Mouse (Mus musculus) liver, postnatal 0 days (tissue): ENCODE results near the gene Caprin2. TPM values are rescaled to one million over a fixed set of nuclear protein-coding genes. Genes with fewer than 3 reads are reported as not detected.

Experiments
- ATAC-seq: fragments of 200-750 bp; cut with Nextera tagmentation; 2 replicates; pipeline ENCODE4 v1.8.0; 2017; ENCODE audit warnings: mild to moderate bottlenecking, moderate library complexity
- DNase-seq: peaks from one replicate; pipeline ENCODE4 v3.0.0-alpha.2; 2016
- H3K27ac ChIP-seq: fragments of 300-500 bp; sonication (generic); 2 replicates; pipeline ENCODE4 v1.5.1; 2014; ENCODE audit warnings: antibody characterized with exemption, moderate library complexity, mild to moderate bottlenecking, low read depth
- H3K27me3 ChIP-seq: fragments of 300-500 bp; sonication (generic); 2 replicates; pipeline ENCODE4 v1.6.1; 2014; ENCODE audit warnings: low read length, control low read depth, mixed read lengths; ENCODE audit not compliant: insufficient read depth
- H3K36me3 ChIP-seq: fragments of 300-500 bp; sonication (generic); replicated peaks from 2 replicates; pipeline ENCODE4 v1.6.1; 2014; ENCODE audit warnings: mild to moderate bottlenecking, control low read depth, low read length, moderate library complexity, mixed read lengths; ENCODE audit not compliant: insufficient read depth
- H3K4me1 ChIP-seq: fragments of 300-500 bp; sonication (generic); 2 replicates; pipeline ENCODE4 v1.6.1; 2014; ENCODE audit warnings: antibody characterized with exemption, mild to moderate bottlenecking, control low read depth; ENCODE audit not compliant: insufficient read depth
- H3K4me2 ChIP-seq: fragments of 300-500 bp; sonication (generic); 2 replicates; pipeline ENCODE4 v1.6.1; 2014; ENCODE audit warnings: low read depth, mild to moderate bottlenecking, low read length, moderate library complexity, mixed read lengths
- H3K4me3 ChIP-seq: fragments of 300-500 bp; sonication (generic); 2 replicates; pipeline ENCODE4 v1.5.1; 2014; ENCODE audit warnings: low read depth, low read length
- H3K9ac ChIP-seq: fragments of 300-500 bp; sonication (generic); replicated peaks from 2 replicates; pipeline ENCODE4 v1.6.1; 2014; ENCODE audit warnings: mild to moderate bottlenecking, moderate library complexity
- H3K9me3 ChIP-seq: fragments of 300-500 bp; sonication (generic); 2 replicates; pipeline ENCODE4 v1.6.1; 2016; ENCODE audit warnings: mild to moderate bottlenecking, control low read depth, low read length, mixed read lengths
- CTCF ChIP-seq: sonication (generic); IDR thresholded peaks from 2 replicates; pipeline ENCODE4 v1.5.1; 2016; ENCODE audit warnings: antibody characterized with exemption, low read depth
- EP300 ChIP-seq: IDR thresholded peaks from 2 replicates; pipeline ENCODE4 v1.6.1; 2016; ENCODE audit warnings: antibody characterized with exemption, low read depth, mild to moderate bottlenecking
- WGBS: fragments of 180-500 bp; shearing (Covaris S2); extraction: QIAGEN DNeasy Blood & Tissue Kit; methylation state at CpG from one replicate; pipeline ENCODE4 v1.1.7; 2014; ENCODE audit not compliant: insufficient replicate concordance; 5-methylcytosine and 5-hydroxymethylcytosine counted together
- polyA plus RNA-seq: library from polyadenylated mRNA; unstranded; fragments of >200 nt; fragmentation: Nextera tagmentation; extraction: Ambion mirVana; gene quantifications from 2 replicates; pipeline ENCODE4 v1.2.1, GENCODE M21; 2015

Gene Caprin2
- polyA plus RNA-seq, 1 experiment from 2014 or later = 2.7 TPM

DNA sequence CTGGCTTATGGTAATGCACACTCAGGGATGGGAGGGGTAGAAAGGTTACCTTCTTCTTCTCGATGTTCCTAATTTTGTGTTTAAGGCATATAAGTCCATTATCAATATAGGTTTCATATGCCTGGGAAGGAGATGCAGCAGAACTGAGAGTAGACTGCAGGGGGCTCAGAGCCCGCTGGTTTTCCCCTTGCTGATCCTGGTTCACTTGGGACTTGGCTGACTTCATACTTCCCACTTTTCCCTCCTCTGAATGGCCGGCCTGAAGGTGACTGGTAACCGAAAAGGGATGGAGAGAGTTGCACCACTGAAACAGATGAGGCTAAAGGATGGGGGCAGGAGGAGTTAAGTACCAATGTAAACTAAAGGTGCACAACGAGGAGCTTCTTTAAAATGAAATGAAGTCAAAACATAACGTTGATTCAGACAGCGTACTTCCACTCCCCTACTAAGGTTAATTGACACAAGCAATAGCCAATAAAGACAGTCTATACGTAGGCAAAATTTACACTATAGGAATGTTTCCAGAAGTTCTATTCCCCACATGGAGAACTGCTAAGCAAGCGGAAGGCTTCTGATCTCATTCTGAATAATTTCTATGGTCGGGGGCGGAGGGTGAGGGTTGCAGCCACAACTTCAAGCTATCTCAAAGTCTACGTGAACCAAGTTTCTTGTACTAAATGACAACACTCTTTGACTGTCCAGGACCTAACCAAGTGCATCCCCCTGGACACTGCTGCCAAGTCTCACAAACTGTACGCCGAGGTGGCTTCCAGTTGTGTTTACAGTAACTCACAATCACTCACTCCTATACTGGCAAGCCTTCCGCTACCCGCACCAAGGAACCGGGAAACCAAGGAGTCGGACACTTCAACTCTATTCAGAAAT lies 907 bp downstream of the Caprin2 start:
- Histone ChIP-seq H3K4me3 (peak overlapping the region; percentile 92), H3K27ac (peak overlapping the region; percentile 58; the same call in 1 of the 2 replicates), H3K4me1 (no peaks in the 10 kb centered on the region), H3K9ac (peak overlapping the region; percentile 86), H3K4me2 (peak overlapping the region; percentile 99), H3K36me3 (no peaks in the 10 kb centered on the region), H3K27me3 (no peaks in the 10 kb centered on the region), H3K9me3 (no peaks in the 10 kb centered on the region)
- no peak for TF ChIP-seq EP300
- no peak for TF ChIP-seq CTCF
- 11% methylated on average over 18 of the region's 18 CpGs for WGBS
- ATAC-seq (no peak; the same call in 1 of the 2 replicates), DNase-seq (no peak)

DNA sequence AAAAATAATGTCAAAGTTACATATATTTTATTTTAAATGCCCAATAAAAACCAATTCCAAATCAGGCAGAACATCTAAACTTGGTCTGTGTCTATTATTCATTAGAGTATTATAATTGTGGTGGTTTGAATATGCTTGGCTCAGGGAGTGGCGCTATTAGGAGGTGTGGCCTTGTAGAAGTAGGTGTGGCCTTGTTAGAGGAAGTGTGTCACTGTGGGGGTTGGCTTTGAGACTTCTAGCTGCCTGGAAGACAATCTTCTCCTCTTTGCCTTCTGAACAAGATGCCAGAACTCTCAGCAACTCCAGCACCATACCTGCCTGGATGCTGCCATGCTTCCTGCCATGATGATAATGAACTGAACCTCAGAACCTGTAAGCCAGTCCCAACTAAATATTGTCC lies 22.1 kb downstream of the Caprin2 start:
- TF ChIP-seq CTCF (no peak), EP300 (no peak)
- no peaks in the 10 kb centered on the region for H3K27me3 ChIP-seq

DNA sequence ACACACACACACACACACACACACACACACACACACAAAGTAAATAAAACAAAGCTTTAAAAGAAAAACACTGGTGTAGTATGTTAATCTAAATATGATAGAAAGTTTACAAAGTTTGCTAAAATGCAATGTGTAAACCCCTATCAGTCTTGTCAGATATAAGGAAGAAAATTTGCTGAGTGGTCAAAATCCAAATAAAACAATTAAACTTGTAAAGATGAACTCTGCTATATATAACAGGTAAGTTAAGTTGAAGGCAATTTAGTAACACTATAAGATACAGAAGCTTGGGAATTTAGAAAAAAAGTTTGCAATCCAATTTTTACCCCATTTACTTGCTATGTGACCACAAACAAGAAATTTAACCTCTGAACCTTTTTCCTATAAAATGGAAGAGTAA lies 50.4 kb downstream of the Caprin2 start:
- TF ChIP-seq EP300 (no peak), CTCF (no peak)
- Histone ChIP-seq H3K27ac (no peak overlapping the region), H3K9me3 (no peaks in the 10 kb centered on the region)

More for the DNA sequence above, 22.1 kb downstream of the Caprin2 start:
- no peak overlapping the region for H3K27ac ChIP-seq
- no peaks in the 10 kb centered on the region for H3K9me3 ChIP-seq
- H3K9ac ChIP-seq = no peak overlapping the region
- H3K4me1 ChIP-seq = no peaks in the 10 kb centered on the region
- ATAC-seq (no peak), DNase-seq (no peak)
- no peak overlapping the region for H3K4me2 ChIP-seq
- H3K36me3 ChIP-seq = no peaks in the 10 kb centered on the region
- no peak overlapping the region for H3K4me3 ChIP-seq
- 84% methylated on average over 1 of the region's 1 CpGs for WGBS

DNA sequence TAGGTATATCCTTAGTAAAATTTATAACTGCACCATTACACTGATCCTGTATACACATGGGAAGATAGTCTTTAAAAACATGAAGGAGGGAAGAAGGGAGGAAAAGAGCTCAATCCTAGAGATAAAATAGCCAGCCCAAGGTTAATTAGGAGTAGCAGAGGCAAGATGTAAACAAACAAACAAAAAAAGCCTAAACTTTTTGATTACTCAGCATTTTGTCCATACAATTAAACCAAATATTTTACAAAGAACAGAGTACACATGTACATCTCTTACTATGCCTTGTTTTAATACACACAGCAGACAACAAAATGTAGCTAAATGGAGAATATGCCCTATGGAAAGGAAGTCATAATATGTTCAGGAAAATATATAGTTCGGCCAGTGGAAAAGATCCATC lies 54.3 kb downstream of the Caprin2 start:
- DNase-seq (no peak), ATAC-seq (no peak)
- Histone ChIP-seq H3K4me1 (no peaks in the 10 kb centered on the region), H3K9ac (no peak overlapping the region), H3K4me3 (no peak overlapping the region), H3K4me2 (no peak overlapping the region), H3K27me3 (no peaks in the 10 kb centered on the region), H3K9me3 (no peaks in the 10 kb centered on the region), H3K36me3 (no peaks in the 10 kb centered on the region), H3K27ac (no peak overlapping the region)
- TF ChIP-seq CTCF (no peak), EP300 (no peak)
- WGBS = 92% methylated on average over 1 of the region's 1 CpGs

More for the DNA sequence above, 50.4 kb downstream of the Caprin2 start:
- no peak overlapping the region for H3K4me2 ChIP-seq
- no peak overlapping the region for H3K4me3 ChIP-seq
- no peaks in the 10 kb centered on the region for H3K36me3 ChIP-seq
- no peak overlapping the region for H3K9ac ChIP-seq
- ATAC-seq = no peak
- DNase-seq = no peak
- H3K27me3 ChIP-seq = no peaks in the 10 kb centered on the region
- H3K4me1 ChIP-seq = no peaks in the 10 kb centered on the region

DNA sequence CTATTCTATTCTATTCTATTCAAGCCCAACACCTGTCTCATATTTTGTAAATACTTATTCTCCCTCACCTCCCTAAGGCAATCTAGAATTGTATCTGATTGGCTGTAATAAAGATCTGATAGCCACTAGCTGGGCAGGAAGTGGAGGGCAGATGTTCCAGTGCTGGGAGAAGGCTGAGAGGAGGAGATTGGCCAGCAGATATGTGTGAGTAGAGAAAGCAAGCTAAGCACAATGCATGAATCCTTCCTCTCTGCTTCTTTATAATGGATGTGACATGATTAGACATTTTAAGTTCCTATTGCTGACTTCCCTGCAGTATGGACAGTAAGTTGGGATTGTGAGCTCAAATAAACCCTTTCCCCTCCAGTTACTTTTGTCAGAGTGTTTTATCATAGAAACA lies 57.6 kb downstream of the Caprin2 start:
- H3K27ac ChIP-seq = no peak overlapping the region
- H3K9me3 ChIP-seq = no peaks in the 10 kb centered on the region
- H3K4me3 ChIP-seq = no peak overlapping the region
- H3K4me2 ChIP-seq = no peak overlapping the region
- H3K27me3 ChIP-seq = no peaks in the 10 kb centered on the region
- H3K36me3 ChIP-seq = no peaks in the 10 kb centered on the region
- ATAC-seq (no peak), DNase-seq (no peak)
- TF ChIP-seq EP300 = no peak
- no peak for TF ChIP-seq CTCF
- no peak overlapping the region for H3K9ac ChIP-seq
- no peaks in the 10 kb centered on the region for H3K4me1 ChIP-seq

DNA sequence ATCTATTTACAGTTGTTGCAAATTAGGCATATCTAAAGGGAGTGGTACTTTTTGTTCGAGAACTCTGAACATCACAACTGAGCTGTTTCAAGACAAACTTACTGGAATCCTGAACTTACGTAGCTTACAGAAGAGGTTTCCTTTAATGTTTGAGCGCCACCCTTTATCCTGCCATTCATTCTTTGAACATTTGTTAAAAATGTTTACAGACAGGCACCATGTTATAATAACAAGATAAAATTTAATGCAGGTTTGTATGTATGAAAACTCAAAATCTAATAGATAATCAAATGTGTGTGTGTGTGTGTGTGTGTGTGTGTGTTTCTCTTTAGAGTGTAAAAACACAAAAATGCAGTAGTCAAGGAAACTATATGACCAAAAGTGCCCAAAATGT lies 64.3 kb downstream of the Caprin2 start:
- 23% methylated on average over 3 of the region's 3 CpGs for WGBS
- peak overlapping the region; percentile 75 for H3K4me3 ChIP-seq
- peak overlapping the region; percentile 90 for H3K4me2 ChIP-seq
- ATAC-seq (no peak), DNase-seq (no peak)
- H3K9ac ChIP-seq = peak overlapping the region; percentile 66
- no peaks in the 10 kb centered on the region for H3K27me3 ChIP-seq
- H3K4me1 ChIP-seq = peaks cover 8% of the 10 kb centered on the region
- H3K27ac ChIP-seq = no peak overlapping the region
- no peaks in the 10 kb centered on the region for H3K9me3 ChIP-seq
- TF ChIP-seq EP300 (no peak), CTCF (no peak)
- H3K36me3 ChIP-seq = no peaks in the 10 kb centered on the region
